Mouse (Mus musculus) cerebellum, adult 2 months (tissue): ENCODE results near the gene Serpinb7. TPM values are rescaled to one million over a fixed set of nuclear protein-coding genes. Genes with fewer than 3 reads are reported as not detected.

Experiments used
- DNase-seq, 2 experiments: peaks; one replicate each; pipeline ENCODE4 v3.0.0; 2021
- H3K27ac ChIP-seq: fragments of 200-500 bp; 2 replicates; pipeline ENCODE4 v1.5.1; 2012; ENCODE audit warnings: low read length, control low read depth, inconsistent platforms; ENCODE audit not compliant: insufficient read depth
- H3K27me3 ChIP-seq: fragments of 200-500 bp; 2 replicates; pipeline ENCODE4 v1.6.1; 2012; ENCODE audit warnings: inconsistent platforms, mild to moderate bottlenecking, low read length, moderate library complexity; ENCODE audit not compliant: control insufficient read depth, insufficient read depth
- H3K4me1 ChIP-seq: fragments of 200-500 bp; 2 replicates; pipeline ENCODE4 v1.6.1; 2011; ENCODE audit warnings: low read length; ENCODE audit not compliant: control insufficient read depth, insufficient read depth
- H3K4me3 ChIP-seq: fragments of 200-500 bp; replicated peaks from 2 replicates; pipeline ENCODE3; 2011; ENCODE audit warnings: mild to moderate bottlenecking, low read depth, low read length, control low read depth; ENCODE audit not compliant: insufficient read depth
- CTCF ChIP-seq: fragments of 200-500 bp; IDR thresholded peaks from 2 replicates; pipeline ENCODE4 v1.5.1; 2011; ENCODE audit warnings: low read depth, mild to moderate bottlenecking, control low read depth, low read length, moderate library complexity, borderline replicate concordance; ENCODE audit not compliant: insufficient read depth
- POLR2A ChIP-seq: fragments of 200-500 bp; IDR thresholded peaks from 2 replicates; pipeline ENCODE4 v1.6.1; 2011; ENCODE audit warnings: low read length, control low read depth, borderline replicate concordance; ENCODE audit not compliant: insufficient read depth
- WGBS: fragments of 180-500 bp; shearing (Covaris S2); methylation state at CpG from one replicate; pipeline ENCODE4 v1.1.7; 2018; 5-methylcytosine and 5-hydroxymethylcytosine counted together
- polyA plus RNA-seq: library from polyadenylated mRNA; depleted of rRNA; stranded (reverse); fragments of >200 nt; gene quantifications from 2 replicates; pipeline ENCODE4 v1.2.3, GENCODE M21; 2012; rRNA removed

Serpinb7 gene
- polyA plus RNA-seq, 1 experiment = not detected

DNA sequence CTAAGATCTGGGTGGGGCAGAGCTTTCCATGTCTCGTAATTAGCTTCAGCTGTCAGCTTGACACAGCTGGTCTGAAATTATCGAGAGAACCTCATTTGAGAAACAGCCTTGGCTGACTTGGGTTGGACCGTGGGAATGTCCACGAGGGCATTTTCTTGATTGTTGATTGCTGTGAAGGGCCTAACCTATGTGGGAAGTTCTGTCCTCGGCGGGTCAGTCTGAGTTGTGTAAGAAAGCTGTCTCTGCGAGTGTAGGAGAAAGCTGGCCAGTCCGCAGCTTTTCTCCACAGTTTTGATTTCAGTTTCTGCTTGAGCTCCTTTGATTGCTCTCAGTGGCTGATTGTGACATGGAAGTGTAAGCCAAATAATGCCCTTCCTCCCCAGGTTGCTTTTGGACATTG, 90.1 kb downstream of the Serpinb7 start:
- Histone ChIP-seq H3K27ac (no peak overlapping the region), H3K4me3 (no peak overlapping the region), H3K27me3 (no peaks in the 10 kb centered on the region), H3K4me1 (no peaks in the 10 kb centered on the region)
- 62% methylated on average over 8 of the region's 8 CpGs for WGBS
- DNase-seq = no peak
- no peak for TF ChIP-seq POLR2A
- TF ChIP-seq CTCF = no peak

DNA sequence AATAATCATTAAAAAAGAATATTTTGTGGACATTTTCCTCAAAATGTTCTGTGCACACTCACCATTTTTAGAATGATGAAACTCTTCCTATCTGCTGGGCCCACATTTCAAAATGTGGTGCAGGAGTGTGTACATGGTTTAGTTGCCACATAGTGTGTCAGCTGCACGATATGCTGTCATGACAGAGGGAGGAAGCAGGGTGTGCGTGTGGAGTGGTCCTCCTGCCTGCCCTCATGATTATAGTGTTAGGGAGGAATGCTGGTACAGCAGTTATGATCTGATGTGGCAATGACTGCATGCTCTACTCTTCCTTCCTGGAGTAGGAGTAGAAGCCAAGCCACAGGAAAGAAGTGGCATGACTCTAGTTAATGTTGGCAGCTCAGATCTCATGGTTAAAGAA, 97.3 kb downstream of the Serpinb7 start:
- Histone ChIP-seq H3K27ac (no peak overlapping the region), H3K4me1 (no peaks in the 10 kb centered on the region), H3K27me3 (no peaks in the 10 kb centered on the region), H3K4me3 (no peak overlapping the region)
- WGBS = 76% methylated on average over 2 of the region's 2 CpGs
- no peak for DNase-seq
- no peak for TF ChIP-seq CTCF
- no peak for TF ChIP-seq POLR2A

DNA sequence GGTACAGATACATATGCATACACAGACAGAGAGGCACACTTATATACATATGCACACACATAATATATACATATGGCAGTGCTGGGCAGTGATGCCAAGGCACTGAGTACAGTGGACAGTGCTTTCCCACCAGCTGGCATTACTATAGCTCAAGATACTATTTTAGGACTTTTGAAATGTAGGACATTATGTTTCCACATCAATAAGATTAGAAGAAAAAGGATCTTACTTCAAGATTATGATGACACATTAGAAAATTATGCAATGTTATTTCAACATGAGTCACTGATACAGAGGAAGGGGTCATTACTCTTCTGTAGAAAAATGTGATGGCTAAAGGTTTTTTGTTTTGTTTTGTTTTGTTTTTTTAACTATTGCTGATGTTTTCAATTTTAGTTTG, 102.6 kb downstream of the Serpinb7 start:
- Histone ChIP-seq H3K4me3 (no peak overlapping the region), H3K4me1 (no peaks in the 10 kb centered on the region), H3K27me3 (no peaks in the 10 kb centered on the region), H3K27ac (no peak overlapping the region)
- no peak for TF ChIP-seq POLR2A
- no peak for TF ChIP-seq CTCF
- DNase-seq = no peak

Other genes starting within 250 kb of the Serpinb7 start
- not detected in 2 replicates for gene Serpinb3b, start 121.3 kb upstream of the Serpinb7 start, polyA plus RNA-seq
- gene Serpinb3c, start 121.3 kb upstream of the Serpinb7 start, polyA plus RNA-seq = not detected in 2 replicates
- gene Serpinb11, start 38.5 kb upstream of the Serpinb7 start, polyA plus RNA-seq = not detected in 2 replicates
- 0.44 and 0.47 TPM in 2 replicates for gene Serpinb2, start 111.8 kb downstream of the Serpinb7 start, polyA plus RNA-seq
- 2.2 and 2.5 TPM in 2 replicates for gene Serpinb8, start 190.4 kb downstream of the Serpinb7 start, polyA plus RNA-seq